Mouse (Mus musculus) midbrain, embryonic 14.5 days (tissue): ENCODE results near the gene Wdr44. TPM values are rescaled to one million over a fixed set of nuclear protein-coding genes. Genes with fewer than 3 reads are reported as not detected.
A peak's percentile ranks its signal among the peaks of the same experiment; 100 is the strongest.

ENCODE experiments used
- ATAC-seq: fragments of 200-750 bp; cut with Nextera tagmentation; 2 replicates; pipeline ENCODE4 v1.8.0; 2017; ENCODE audit warnings: moderate number of reproducible peaks, moderate library complexity; ENCODE audit not compliant: low FRiP score, low TSS enrichment
- DNase-seq: peaks from one replicate; pipeline ENCODE4 v3.0.0-alpha.2; 2015
- H3K27ac ChIP-seq: fragments of 300-500 bp; sonication (generic); replicated peaks from 2 replicates; pipeline ENCODE4 v1.5.1; 2014; ENCODE audit warnings: mild to moderate bottlenecking, low read depth, low read length, moderate library complexity
- H3K27me3 ChIP-seq: fragments of 300-500 bp; sonication (generic); 2 replicates; pipeline ENCODE4 v1.6.1; 2014; ENCODE audit warnings: low read length, control low read depth, mixed read lengths; ENCODE audit not compliant: control insufficient read depth, insufficient read depth
- H3K36me3 ChIP-seq: fragments of 300-500 bp; sonication (generic); 2 replicates; pipeline ENCODE4 v1.6.1; 2014; ENCODE audit warnings: low read length, control low read depth; ENCODE audit not compliant: control insufficient read depth, insufficient read depth
- H3K4me1 ChIP-seq: fragments of 300-500 bp; sonication (generic); 2 replicates; pipeline ENCODE4 v1.6.1; 2014; ENCODE audit warnings: mild to moderate bottlenecking, antibody characterized with exemption, low read length, control low read depth; ENCODE audit not compliant: control insufficient read depth, insufficient read depth
- H3K4me2 ChIP-seq: fragments of 300-500 bp; sonication (generic); 2 replicates; pipeline ENCODE4 v1.6.1; 2014; ENCODE audit warnings: mild to moderate bottlenecking, low read length, moderate library complexity
- H3K4me3 ChIP-seq: fragments of 300-500 bp; sonication (generic); replicated peaks from 2 replicates; pipeline ENCODE4 v1.5.1; 2014; ENCODE audit warnings: low read depth, low read length
- H3K9ac ChIP-seq: fragments of 300-500 bp; sonication (generic); replicated peaks from 2 replicates; pipeline ENCODE4 v1.6.1; 2014; ENCODE audit warnings: mild to moderate bottlenecking, low read length, moderate library complexity
- H3K9me3 ChIP-seq: fragments of 300-500 bp; sonication (generic); 2 replicates; pipeline ENCODE4 v1.6.1; 2016; ENCODE audit warnings: low read length, control low read depth, mixed read lengths; ENCODE audit not compliant: control insufficient read depth
- WGBS: fragments of 180-500 bp; shearing (Covaris S2); extraction: QIAGEN DNeasy Blood & Tissue Kit; methylation state at CpG from one replicate; pipeline ENCODE4 v1.1.7; 2014; 5-methylcytosine and 5-hydroxymethylcytosine counted together
- polyA plus RNA-seq: library from polyadenylated mRNA; unstranded; fragments of >200 nt; fragmentation: Nextera tagmentation; extraction: Ambion mirVana; gene quantifications from 2 replicates; pipeline ENCODE4 v1.2.1, GENCODE M21; 2014

Gene Wdr44
- polyA plus RNA-seq, 1 experiment from 2014 or later = 17.0 TPM

GRCm38 (mm10) chrX:23693443-23694400 is 871 bp downstream of the Wdr44 start:
- no peaks in the 10 kb centered on the region for H3K27me3 ChIP-seq
- H3K4me1 ChIP-seq = no peaks in the 10 kb centered on the region
- H3K4me2 ChIP-seq = peak overlapping the region; percentile 56
- H3K9ac ChIP-seq = peak overlapping the region; percentile 64
- peak overlapping the region; percentile 51 for H3K4me3 ChIP-seq
- peak; percentile 45 for DNase-seq
- no peaks in the 10 kb centered on the region for H3K9me3 ChIP-seq
- peak overlapping the region; percentile 88 for H3K27ac ChIP-seq
- WGBS = 15% methylated on average over 27 of the region's 28 CpGs
- H3K36me3 ChIP-seq = no peaks in the 10 kb centered on the region
- ATAC-seq = no peak; the same call in 1 of the 2 replicates

GRCm38 (mm10) chrX:23694588-23694987 is 1.7 kb downstream of the Wdr44 start:
- Histone ChIP-seq H3K27ac (no peak overlapping the region), H3K9me3 (no peaks in the 10 kb centered on the region), H3K27me3 (no peaks in the 10 kb centered on the region), H3K9ac (no peak overlapping the region), H3K4me3 (peak overlapping the region; percentile 51), H3K4me2 (peak overlapping the region; percentile 56), H3K36me3 (no peaks in the 10 kb centered on the region), H3K4me1 (no peaks in the 10 kb centered on the region)
- WGBS = 65% methylated on average over 3 of the region's 3 CpGs
- ATAC-seq (no peak), DNase-seq (no peak)

- DNase-seq (no peak), ATAC-seq (no peak)
- Histone ChIP-seq H3K9me3 (no peaks in the 10 kb centered on the region), H3K27ac (no peak overlapping the region), H3K27me3 (no peaks in the 10 kb centered on the region), H3K4me1 (no peaks in the 10 kb centered on the region), H3K4me3 (no peak overlapping the region), H3K4me2 (0 out of 2 replicates have a peak overlapping the region, but pooled peaks have one; percentile 1), H3K9ac (no peak overlapping the region), H3K36me3 (no peaks in the 10 kb centered on the region)
These were observed 2.3 kb downstream of the Wdr44 start for GRCm38 (mm10) chrX:23695109-23695508.

- no peak overlapping the region for H3K27ac ChIP-seq
- no peaks in the 10 kb centered on the region for H3K4me1 ChIP-seq
- no peaks in the 10 kb centered on the region for H3K9me3 ChIP-seq
- 91% methylated on average over 2 of the region's 2 CpGs for WGBS
- ATAC-seq = no peak
- no peak overlapping the region for H3K9ac ChIP-seq
- no peaks in the 10 kb centered on the region for H3K27me3 ChIP-seq
- no peak overlapping the region for H3K4me3 ChIP-seq
- H3K36me3 ChIP-seq = no peaks in the 10 kb centered on the region
- H3K4me2 ChIP-seq = no peak overlapping the region
- no peak for DNase-seq
These were observed 4.5 kb downstream of the Wdr44 start for GRCm38 (mm10) chrX:23697346-23697745.

GRCm38 (mm10) chrX:23699023-23699422 is 6.2 kb downstream of the Wdr44 start:
- H3K4me2 ChIP-seq = no peak overlapping the region
- no peak overlapping the region for H3K27ac ChIP-seq
- no peaks in the 10 kb centered on the region for H3K9me3 ChIP-seq
- no peak overlapping the region for H3K9ac ChIP-seq
- 97% methylated on average over 1 of the region's 1 CpGs for WGBS
- H3K36me3 ChIP-seq = no peaks in the 10 kb centered on the region
- no peak for ATAC-seq
- no peak for DNase-seq
- H3K4me1 ChIP-seq = no peaks in the 10 kb centered on the region
- H3K27me3 ChIP-seq = no peaks in the 10 kb centered on the region
- H3K4me3 ChIP-seq = no peak overlapping the region

GRCm38 (mm10) chrX:23717247-23717646 is 24.4 kb downstream of the Wdr44 start:
- Histone ChIP-seq H3K4me2 (no peak overlapping the region), H3K4me1 (no peaks in the 10 kb centered on the region), H3K9ac (no peak overlapping the region), H3K4me3 (no peak overlapping the region), H3K27me3 (no peaks in the 10 kb centered on the region), H3K36me3 (no peaks in the 10 kb centered on the region), H3K9me3 (no peaks in the 10 kb centered on the region), H3K27ac (no peak overlapping the region)
- no peak for DNase-seq
- ATAC-seq = no peak
- 87% methylated on average over 1 of the region's 1 CpGs for WGBS

GRCm38 (mm10) chrX:23727463-23727862 is 34.6 kb downstream of the Wdr44 start:
- Histone ChIP-seq H3K9ac (no peak overlapping the region), H3K27me3 (no peaks in the 10 kb centered on the region), H3K27ac (no peak overlapping the region), H3K4me3 (no peak overlapping the region), H3K9me3 (no peaks in the 10 kb centered on the region), H3K36me3 (no peaks in the 10 kb centered on the region), H3K4me2 (no peak overlapping the region), H3K4me1 (no peaks in the 10 kb centered on the region)
- DNase-seq (no peak), ATAC-seq (no peak)
- 74% methylated on average over 1 of the region's 1 CpGs for WGBS

- 74% methylated on average over 1 of the region's 1 CpGs for WGBS
- ATAC-seq = no peak
- Histone ChIP-seq H3K27ac (no peak overlapping the region), H3K4me1 (no peaks in the 10 kb centered on the region), H3K4me2 (no peak overlapping the region), H3K9me3 (no peaks in the 10 kb centered on the region), H3K36me3 (no peaks in the 10 kb centered on the region), H3K9ac (no peak overlapping the region), H3K4me3 (no peak overlapping the region), H3K27me3 (no peaks in the 10 kb centered on the region)
- DNase-seq = no peak
These were observed 61.8 kb downstream of the Wdr44 start for GRCm38 (mm10) chrX:23754671-23755070.

- Histone ChIP-seq H3K27ac (no peak overlapping the region), H3K4me2 (no peak overlapping the region), H3K36me3 (no peaks in the 10 kb centered on the region), H3K9me3 (no peaks in the 10 kb centered on the region), H3K4me1 (no peaks in the 10 kb centered on the region), H3K4me3 (no peak overlapping the region), H3K9ac (no peak overlapping the region), H3K27me3 (no peaks in the 10 kb centered on the region)
- 63% methylated on average over 1 of the region's 1 CpGs for WGBS
- DNase-seq = no peak
- ATAC-seq = no peak
These were observed 75.0 kb downstream of the Wdr44 start for GRCm38 (mm10) chrX:23767849-23768248.
